Mouse (Mus musculus): Measurements from ENCODE around the gene Krt78. TPM values are rescaled to one million over a fixed set of nuclear protein-coding genes. Genes with fewer than 3 reads are reported as not detected.

The Krt78 gene
- polyA plus RNA-seq (2014; fragmentation: Illumina TruSeq; extraction: RNeasy Lipid Tissue Mini Kit (QIAGEN cat#74804); ENCODE audit: low read depth, low replicate concordance): not detected

DNA sequence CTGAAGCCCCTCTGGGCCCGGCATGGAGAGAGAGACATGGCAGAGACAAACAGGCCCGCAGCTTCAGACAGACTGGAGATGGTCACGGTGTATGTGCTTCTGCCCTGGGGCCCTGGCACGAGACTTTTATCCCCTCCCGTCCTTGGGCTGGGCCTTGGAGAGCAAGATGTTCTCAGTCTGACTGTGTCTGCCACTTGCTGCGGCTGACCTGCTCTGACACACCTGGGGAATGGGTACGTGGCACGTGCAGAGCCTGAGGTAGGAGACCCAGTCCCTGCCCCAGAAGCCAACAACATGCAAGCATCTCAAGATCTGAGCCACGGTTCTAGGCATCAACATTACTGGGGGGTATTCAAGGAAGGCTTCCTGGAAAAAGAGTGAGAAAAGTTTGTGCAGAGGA is at the start of gene Krt78:
Gene Krt78 (minus strand): TSS at position 101 of the 400 bp plus-strand sequence.

DNA sequence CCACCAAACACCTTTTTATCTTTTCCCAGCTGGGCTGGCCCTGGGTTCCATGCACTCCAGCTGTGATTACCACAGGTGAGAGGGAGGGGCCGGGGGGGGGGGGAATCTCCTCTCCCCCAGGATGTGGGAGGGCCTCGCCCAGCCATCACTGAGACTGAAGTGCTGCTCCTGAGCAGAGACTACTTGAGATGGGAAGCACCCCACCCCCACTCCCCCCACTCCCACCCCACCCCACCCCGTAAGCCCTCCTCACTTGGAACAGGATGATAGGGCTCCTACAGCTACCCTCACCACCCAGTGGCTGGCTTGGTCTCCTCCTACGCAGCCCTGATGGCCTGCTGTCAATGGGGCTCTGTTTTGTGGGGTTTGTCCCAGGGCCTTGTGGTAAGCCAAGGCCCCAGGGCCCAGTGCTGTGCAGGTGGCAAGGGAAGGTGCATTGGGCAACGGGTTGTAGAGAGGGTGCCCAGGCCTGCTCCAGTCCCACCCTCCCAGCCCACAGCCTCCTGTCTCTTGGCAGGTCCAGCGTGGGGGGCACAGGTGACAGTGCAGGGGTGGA is 13.7 kb downstream of the Krt78 start, which contains the start of gene Krt79:
Gene Krt79 (minus strand): TSS at position 51 of the 556 bp plus-strand sequence.

DNA sequence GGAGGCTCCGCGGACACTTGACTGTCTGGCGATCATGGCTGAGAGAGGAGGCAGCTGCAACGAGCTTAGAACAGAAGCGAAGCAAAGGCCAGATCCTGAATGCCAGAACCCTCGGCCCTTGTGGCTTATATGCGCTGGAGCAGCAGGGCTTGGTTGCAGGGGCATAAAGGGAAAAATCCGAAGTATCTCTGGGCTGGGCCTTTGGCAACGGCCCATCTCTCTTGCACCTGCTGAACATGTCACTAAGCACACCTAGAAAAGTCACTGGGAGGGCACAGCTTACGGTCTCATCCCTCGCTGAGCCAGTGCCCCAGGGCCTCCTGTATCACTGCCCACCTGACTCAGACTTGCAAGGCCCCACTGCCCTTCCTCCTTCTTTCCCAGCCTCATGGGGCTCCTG is 29.5 kb downstream of the Krt78 start, which contains the start of gene Krt4:
Gene Krt4 (minus strand): TSS at position 101 of the 400 bp plus-strand sequence.

Other genes with a start within 250 kb of the Krt78 start
- not detected for gene Krt5, start 241.4 kb downstream of the Krt78 start, polyA plus RNA-seq (2014; fragmentation: Illumina TruSeq; extraction: RNeasy Lipid Tissue Mini Kit (QIAGEN cat#74804); ENCODE audit: low read depth, low replicate concordance)
- not detected for gene Krt71, start 211.2 kb downstream of the Krt78 start, polyA plus RNA-seq (2014; fragmentation: Illumina TruSeq; extraction: RNeasy Lipid Tissue Mini Kit (QIAGEN cat#74804); ENCODE audit: low read depth, low replicate concordance)
- gene Krt72, start 167.8 kb downstream of the Krt78 start, polyA plus RNA-seq (2014; fragmentation: Illumina TruSeq; extraction: RNeasy Lipid Tissue Mini Kit (QIAGEN cat#74804); ENCODE audit: low read depth, low replicate concordance): not detected
- gene Krt73, start 151.9 kb downstream of the Krt78 start, polyA plus RNA-seq (2014; fragmentation: Illumina TruSeq; extraction: RNeasy Lipid Tissue Mini Kit (QIAGEN cat#74804); ENCODE audit: low read depth, low replicate concordance): not detected
- gene Krt2, start 136.1 kb downstream of the Krt78 start, polyA plus RNA-seq (2014; fragmentation: Illumina TruSeq; extraction: RNeasy Lipid Tissue Mini Kit (QIAGEN cat#74804); ENCODE audit: low read depth, low replicate concordance): not detected
- gene Krt1, start 103.5 kb downstream of the Krt78 start, polyA plus RNA-seq (2014; fragmentation: Illumina TruSeq; extraction: RNeasy Lipid Tissue Mini Kit (QIAGEN cat#74804); ENCODE audit: low read depth, low replicate concordance): not detected
- gene Krt77, start 84.6 kb downstream of the Krt78 start, polyA plus RNA-seq (2014; fragmentation: Illumina TruSeq; extraction: RNeasy Lipid Tissue Mini Kit (QIAGEN cat#74804); ENCODE audit: low read depth, low replicate concordance): not detected
- not detected for gene Krt76, start 61.4 kb downstream of the Krt78 start, polyA plus RNA-seq (2014; fragmentation: Illumina TruSeq; extraction: RNeasy Lipid Tissue Mini Kit (QIAGEN cat#74804); ENCODE audit: low read depth, low replicate concordance)
- gene Krt4, start 29.6 kb downstream of the Krt78 start, polyA plus RNA-seq (2014; fragmentation: Illumina TruSeq; extraction: RNeasy Lipid Tissue Mini Kit (QIAGEN cat#74804); ENCODE audit: low read depth, low replicate concordance): not detected
- not detected for gene Krt79, start 14.0 kb downstream of the Krt78 start, polyA plus RNA-seq (2014; fragmentation: Illumina TruSeq; extraction: RNeasy Lipid Tissue Mini Kit (QIAGEN cat#74804); ENCODE audit: low read depth, low replicate concordance)
- 16.7 TPM for gene Krt8, start 50.2 kb upstream of the Krt78 start, polyA plus RNA-seq (2014; fragmentation: Illumina TruSeq; extraction: RNeasy Lipid Tissue Mini Kit (QIAGEN cat#74804); ENCODE audit: low read depth, low replicate concordance)
- 19.0 TPM for gene Krt18, start 73.9 kb upstream of the Krt78 start, polyA plus RNA-seq (2014; fragmentation: Illumina TruSeq; extraction: RNeasy Lipid Tissue Mini Kit (QIAGEN cat#74804); ENCODE audit: low read depth, low replicate concordance)
- gene Eif4b, start 119.5 kb upstream of the Krt78 start, polyA plus RNA-seq (2014; fragmentation: Illumina TruSeq; extraction: RNeasy Lipid Tissue Mini Kit (QIAGEN cat#74804); ENCODE audit: low read depth, low replicate concordance): 130 TPM
- 17.7 TPM for gene Tns2, start 146.1 kb upstream of the Krt78 start, polyA plus RNA-seq (2014; fragmentation: Illumina TruSeq; extraction: RNeasy Lipid Tissue Mini Kit (QIAGEN cat#74804); ENCODE audit: low read depth, low replicate concordance)
- gene Spryd3, start 181.9 kb upstream of the Krt78 start, polyA plus RNA-seq (2014; fragmentation: Illumina TruSeq; extraction: RNeasy Lipid Tissue Mini Kit (QIAGEN cat#74804); ENCODE audit: low read depth, low replicate concordance): 0.85 TPM
- not detected for gene Igfbp6, start 190.1 kb upstream of the Krt78 start, polyA plus RNA-seq (2014; fragmentation: Illumina TruSeq; extraction: RNeasy Lipid Tissue Mini Kit (QIAGEN cat#74804); ENCODE audit: low read depth, low replicate concordance)
- 7.1 TPM for gene Soat2, start 196.2 kb upstream of the Krt78 start, polyA plus RNA-seq (2014; fragmentation: Illumina TruSeq; extraction: RNeasy Lipid Tissue Mini Kit (QIAGEN cat#74804); ENCODE audit: low read depth, low replicate concordance)
- 9.0 TPM for gene Zfp740, start 249.0 kb upstream of the Krt78 start, polyA plus RNA-seq (2014; fragmentation: Illumina TruSeq; extraction: RNeasy Lipid Tissue Mini Kit (QIAGEN cat#74804); ENCODE audit: low read depth, low replicate concordance)